Mouse (Mus musculus): ENCODE results near the gene Trappc6a.

GRCm38 (mm10) chr7:19552443-19552842, 44.2 kb downstream of the Trappc6a start:
- no peak for TF ChIP-seq CTCF (IDR thresholded peaks at IDR 0.05; ENCODE audit: control insufficient read depth, insufficient read depth, insufficient replicate concordance, low read depth, low read length)
- no peak for TF ChIP-seq POLR2A (IDR thresholded peaks at IDR 0.05; ENCODE audit: control insufficient read depth, low read depth, low read length)
